Mouse (Mus musculus) brain, embryonic 18.5 days (tissue): ENCODE measurements around the gene Cdk5rap2.
A peak's percentile ranks its signal among the peaks of the same experiment; 100 is the strongest.

Experiments
- DNase-seq: peaks from one replicate; pipeline ENCODE4 v3.0.0-alpha.2; 2012; ENCODE audit warnings: low read depth, low spot score

Cdk5rap2 gene

DNA sequence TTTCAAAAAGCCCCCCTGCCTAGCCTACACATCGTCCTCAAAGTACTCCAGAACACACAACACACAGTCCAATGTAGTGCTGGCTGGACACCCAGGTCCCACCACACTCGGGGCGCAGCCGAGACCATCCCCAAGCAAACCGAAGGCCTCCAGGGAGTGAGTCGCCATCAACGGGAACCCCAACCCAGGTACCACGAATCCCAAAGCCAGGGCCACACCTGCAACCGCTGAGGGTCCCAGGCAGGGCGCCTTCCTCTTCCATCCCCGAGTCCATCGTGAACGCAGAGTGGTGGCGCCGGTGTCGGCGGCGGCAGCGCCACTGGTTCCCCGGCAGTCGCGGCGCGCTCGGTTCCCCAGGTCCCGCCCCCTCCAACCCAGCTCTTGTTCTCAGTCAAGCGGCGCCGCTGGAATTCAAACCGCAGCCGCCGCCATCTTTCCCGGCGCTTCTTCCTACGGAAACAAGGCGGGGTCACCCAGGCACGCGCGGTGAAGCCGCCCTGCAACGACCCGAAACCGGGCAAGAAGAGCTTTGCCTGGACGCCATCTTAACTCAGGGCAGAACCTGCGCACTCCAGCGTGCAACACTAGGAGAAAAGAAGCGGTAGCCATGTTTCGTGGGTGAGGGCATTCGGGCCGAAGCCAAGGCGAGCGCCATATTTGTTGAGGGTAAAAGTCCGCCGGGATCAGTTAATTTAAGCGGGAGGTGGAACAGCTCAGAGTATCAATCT lies at the start of gene Cdk5rap2:
Gene Cdk5rap2, minus strand, starts transcription at position 450 of the 728 bp plus-strand sequence.
- DNase-seq: peak; percentile 97

DNA sequence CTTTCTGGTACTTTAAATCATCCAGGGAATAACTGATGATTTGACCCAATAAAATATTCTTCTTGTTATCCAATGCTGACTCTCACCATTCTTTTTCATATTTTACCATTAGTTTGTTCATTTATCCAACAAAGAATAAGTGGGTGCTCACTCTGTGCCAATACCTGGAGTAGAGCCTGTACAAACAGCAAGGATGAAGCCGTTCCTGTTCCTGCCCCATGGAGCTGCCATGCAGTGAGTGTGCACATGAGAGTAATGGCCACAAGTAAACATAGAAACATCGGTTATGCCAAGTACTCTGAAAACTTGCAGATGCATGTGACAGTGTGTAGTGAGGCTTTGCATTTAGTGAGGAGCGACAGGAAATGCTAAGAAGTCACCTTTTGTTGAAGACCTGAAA lies 41.9 kb upstream of the Cdk5rap2 start:
- no peak for DNase-seq

DNA sequence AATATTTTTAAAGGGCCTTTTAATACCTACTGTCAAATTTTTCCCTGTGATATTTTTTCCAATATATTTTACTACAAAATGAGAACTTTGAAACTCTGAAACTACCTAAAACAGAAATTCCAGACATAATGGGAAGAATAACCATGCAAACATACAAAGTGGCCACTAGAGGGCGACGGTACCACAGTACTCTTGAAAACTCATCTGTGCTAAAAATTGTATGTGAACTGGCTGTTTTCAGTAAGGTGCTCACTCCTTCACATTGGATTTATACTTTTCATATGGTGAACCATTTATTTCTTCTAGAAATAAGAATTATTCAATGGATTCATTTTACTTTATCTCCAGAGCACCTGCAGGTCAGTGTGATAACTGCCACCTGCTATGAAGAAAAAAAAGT lies 41.5 kb upstream of the Cdk5rap2 start:
- DNase-seq: peak; percentile 34

DNA sequence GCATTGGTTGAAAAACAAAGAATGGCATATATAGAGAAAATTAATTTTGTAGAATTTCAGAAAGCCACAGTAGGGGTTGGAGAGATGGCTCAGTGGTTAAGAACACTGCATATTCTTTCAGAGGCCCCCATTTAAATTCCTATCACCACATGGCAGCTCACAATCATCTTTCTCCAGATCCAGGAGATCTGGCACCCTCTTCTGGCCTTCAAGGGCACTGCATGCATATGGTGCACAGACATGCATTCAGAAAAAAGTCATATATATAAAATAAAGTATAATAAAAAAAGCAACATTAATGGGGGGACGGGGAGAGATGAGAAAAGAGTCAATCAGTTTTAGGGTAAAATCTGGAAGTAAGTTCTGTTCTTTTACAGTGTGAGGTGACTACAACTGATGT lies 39.4 kb upstream of the Cdk5rap2 start:
- no peak for DNase-seq

DNA sequence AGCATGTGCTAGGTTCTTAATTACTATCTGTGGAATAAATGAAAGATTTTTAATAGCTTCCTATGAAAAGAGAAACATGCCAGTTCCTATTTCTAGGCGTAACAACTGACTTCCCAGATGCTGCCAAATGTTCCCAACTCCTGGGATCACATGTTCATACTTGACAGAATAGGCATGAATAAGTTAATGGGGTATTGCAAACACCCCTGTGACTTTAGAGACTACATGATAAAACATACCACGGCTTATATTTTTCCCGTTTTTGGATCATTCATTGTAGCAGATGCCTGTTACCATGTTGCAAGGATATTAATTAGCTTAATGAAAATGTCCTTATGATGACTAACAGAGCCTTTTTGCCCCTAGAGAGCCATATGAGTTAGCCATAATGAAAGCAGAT lies 36.5 kb upstream of the Cdk5rap2 start:
- DNase-seq: no peak

DNA sequence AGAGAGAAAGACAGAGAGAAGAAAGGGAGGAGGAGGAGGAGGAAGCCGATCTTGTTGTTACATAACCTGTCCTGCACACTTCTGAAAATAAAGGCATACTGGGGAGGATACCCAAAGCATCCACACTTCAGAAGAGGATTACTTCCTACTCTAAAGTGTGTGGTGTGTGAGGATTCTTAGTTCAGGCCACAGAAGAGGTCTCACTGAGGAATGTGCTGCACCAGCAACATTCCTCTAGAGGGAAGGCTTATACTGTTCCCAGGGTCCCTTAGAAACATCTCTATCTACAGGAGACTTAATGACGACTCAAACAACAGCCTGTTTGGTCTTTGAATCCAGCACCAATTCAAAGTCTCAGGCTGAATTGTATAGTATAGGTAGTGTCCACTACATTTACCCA lies 10.0 kb upstream of the Cdk5rap2 start:
- no peak for DNase-seq

DNA sequence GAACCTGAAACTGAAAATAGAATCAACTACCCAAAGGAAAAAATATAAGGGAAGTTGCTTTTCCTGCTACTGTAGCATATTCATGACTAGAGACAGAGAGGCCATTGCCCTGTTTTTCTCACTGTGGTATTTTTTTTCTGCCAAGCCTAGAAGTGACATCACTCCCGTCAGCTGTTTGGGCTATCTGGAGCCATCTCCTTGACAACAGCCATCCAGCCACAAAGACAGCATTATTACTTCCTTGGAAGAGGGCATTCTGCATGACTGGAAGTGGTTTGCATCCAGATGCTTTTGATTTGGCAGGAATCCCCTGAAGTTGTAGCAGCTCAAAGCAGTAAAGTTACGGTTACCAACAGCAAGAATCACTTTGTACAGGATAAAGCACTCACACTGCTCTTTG lies 1.9 kb upstream of the Cdk5rap2 start:
- no peak for DNase-seq

DNA sequence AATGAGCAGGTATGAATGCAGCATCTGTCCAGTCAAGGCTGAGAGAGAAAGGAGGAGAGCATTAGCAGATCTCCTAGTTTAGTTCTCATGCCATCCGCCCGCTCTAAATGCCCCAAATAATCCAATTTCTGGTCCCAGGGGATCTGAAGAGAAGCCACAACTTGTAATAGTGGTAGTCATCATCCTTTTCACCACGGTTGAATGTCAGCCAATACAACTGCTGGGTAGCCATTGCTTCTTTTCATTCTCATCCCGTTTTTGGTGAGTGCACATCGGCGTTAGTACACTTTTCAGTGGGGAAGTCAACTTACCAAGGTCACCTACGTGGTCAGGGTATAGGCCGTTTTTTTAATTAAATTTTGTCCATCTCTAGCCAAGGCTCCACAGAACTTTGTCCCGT lies 787 bp downstream of the Cdk5rap2 start:
- no peak for DNase-seq

DNA sequence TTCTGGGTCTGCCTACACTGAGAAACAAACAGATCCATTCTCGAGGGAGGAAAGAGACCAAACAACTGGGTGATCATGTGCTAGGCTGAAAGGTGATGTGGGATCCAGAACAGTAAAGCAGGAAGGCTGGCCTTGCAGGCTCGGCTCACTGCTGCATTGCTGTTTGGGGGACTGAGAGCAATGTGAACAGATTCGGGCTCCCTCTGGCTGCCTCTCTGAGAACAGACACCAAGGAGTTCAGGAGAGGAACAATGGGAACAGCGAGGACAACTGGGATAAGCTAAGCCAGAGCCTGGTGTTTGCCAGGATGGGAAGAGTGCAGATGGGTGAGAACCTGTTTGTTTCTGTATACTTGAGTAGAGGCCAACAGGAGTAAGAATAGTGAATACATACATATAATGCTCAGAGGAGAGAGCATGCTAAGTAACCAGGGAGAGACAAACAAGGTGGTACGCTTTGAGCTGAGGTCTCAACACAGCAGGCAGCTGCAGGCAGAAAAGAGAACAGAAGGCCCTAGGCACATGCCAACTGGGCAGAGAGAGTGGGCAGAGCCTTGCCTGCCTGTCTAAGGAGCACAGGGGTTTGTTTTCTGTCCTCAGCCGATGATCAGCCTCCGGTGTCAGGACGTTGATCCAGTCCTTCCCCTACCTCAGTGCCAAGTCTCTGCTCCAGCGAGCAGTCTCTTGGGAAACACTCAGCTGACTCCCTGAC lies 8.0 kb downstream of the Cdk5rap2 start:
- DNase-seq: peak; percentile 66

DNA sequence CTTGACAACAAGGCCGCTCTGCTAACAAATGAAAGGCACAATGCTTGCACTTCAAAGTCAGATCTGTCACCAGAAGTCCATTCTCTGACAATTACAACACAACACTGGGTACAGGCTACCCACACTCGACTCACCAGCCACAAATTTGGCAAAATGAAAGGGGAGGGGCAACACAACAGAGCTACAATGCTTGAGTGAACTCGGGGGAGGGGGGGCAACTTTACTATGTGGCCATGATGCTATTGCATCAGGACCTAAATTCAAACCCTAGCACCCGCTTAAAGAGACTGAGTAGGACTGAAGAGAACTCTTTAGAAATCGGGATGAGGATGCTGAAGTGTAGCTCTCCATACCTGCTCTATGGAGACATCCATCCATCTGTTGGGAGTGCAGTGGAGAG lies 10.8 kb downstream of the Cdk5rap2 start:
- no peak for DNase-seq

DNA sequence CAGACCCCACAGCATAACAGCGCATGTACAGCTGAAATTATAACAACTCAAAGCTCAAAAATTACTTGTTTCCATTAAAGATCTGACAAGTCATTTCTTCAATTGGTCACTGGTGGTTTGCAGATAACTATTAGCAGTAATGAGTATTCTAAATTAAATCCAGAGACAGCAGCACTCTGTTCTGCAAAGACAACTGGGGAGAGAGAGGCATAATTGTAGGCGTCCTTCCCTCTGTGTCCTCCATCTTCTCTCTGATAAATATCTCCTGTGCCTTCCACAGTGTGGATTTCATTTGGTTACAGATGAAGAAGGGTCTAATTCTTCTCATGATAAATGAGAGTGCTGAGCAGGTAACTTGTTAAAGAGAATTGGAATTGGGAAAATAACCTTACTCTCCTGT lies 11.2 kb downstream of the Cdk5rap2 start:
- no peak for DNase-seq

DNA sequence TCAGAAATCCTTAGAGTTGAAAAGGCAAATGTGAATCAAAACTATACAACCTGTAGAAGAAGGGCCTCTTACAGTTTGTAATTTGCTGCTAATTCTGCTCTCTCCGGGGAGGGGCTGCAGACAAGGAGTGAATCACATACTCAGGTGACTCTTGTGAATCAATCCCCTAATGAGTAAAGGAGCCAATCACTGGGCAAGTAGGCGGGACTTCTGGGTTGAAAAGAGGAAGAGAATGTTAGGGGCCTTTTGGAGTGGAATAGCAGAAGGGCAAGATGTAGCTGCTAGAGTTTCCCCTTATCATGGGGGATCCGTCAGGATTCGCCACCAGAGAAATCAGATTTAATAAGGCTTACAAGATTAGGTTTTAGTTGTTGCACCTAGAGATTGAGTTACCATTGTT lies 12.2 kb downstream of the Cdk5rap2 start:
- DNase-seq: no peak

DNA sequence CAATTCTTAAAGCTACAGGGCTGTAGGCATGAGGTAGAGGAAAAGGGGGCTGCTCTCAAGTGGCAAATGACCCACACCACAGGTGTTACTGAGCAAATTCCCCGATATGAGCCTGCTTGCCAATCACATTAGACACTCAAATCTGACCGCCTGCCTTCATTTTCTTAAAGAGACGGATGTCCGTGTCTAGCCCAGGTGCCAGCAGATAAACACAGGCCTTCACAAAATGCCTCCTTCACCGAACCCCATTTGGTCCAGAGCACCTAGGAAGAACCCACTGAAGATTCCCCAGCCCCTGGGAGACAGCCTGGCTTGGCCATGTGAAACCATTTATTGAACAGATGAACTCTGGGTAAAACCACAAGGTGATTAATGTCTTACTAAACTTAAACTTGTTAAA lies 13.5 kb downstream of the Cdk5rap2 start:
- no peak for DNase-seq

DNA sequence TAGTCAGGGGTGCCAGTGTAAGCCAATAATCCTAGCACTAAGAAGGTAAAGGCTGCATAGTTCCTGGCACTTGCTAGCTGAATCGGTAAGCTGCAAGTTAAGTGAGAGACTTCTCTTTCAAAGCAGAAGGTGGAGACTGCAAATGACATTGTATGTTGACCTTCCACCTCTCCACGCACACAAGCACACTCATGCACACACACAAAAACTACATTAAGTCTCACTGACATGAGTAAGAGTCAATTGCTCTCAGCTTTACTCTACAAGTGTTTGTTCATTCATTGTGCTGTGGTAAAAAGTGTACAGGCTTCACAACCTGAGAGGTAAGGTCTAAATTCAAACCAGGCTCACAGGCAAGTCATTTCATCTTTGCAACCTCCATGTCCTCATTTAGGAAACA lies 15.5 kb downstream of the Cdk5rap2 start:
- DNase-seq: no peak

DNA sequence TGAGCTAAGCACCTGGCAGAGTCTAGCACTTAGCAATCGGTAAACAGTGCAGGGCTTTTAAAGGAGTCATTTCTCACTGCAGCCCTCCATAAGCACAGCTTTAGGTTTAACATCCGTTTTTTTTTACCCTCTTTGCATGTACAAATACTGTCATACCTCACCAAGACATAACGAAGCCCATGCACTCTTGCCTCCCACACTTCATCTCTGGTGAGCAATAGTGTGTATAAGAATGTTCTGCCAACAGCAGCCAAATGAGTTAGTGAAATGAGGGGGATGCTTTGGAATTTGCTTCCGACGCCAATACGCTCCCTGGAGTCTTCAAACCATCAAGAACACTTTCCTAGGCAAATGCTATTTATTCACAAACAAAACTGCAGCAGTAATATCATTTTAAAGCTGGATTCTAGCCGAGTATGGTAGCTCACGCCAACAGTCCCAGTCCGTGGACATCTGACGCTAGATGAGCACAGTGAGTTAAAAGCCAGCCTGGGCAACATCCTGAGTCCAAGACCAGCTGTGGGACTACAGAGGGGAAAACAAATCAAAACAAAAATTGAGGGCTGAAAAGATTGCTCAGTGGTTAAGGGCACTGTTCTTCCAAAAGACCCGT lies 18.4 kb downstream of the Cdk5rap2 start:
- no peak for DNase-seq

DNA sequence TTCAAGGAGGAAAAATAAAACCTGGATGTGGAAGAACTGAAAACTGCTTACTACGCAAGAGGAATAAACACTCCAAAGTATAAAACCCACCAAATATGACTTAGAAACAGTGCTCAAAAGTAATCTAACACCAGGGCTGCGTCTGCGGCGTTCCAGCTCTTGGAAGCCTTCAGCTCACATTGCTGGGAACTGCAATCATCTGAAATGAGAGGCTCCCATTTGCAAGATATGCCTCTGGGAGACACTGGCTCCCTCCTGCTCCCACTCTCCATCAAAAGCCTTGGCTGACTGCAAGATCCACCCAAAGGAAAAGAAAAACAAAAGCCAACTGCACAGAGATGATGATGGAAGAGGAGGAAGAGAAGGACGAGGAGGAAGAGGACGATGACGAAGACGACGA lies 19.2 kb downstream of the Cdk5rap2 start:
- DNase-seq: no peak

DNA sequence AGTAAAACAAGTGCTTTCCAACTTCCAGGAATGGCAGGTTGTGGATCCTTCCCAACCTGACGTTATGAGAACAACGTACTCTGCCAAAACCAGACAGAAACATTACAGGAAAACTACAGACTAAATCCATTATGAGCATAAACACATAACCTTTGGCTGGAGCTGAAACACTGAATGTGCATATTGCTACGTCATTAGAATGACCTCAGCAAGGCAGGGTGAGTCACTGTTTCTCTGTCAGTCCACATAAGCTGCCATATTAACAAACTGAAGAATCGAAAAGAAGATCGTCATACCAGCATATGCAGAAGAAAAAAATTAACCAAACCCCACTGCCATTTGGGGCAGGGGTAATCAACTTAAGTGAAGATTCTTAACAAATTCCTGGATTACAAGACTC lies 24.0 kb downstream of the Cdk5rap2 start:
- no peak for DNase-seq

DNA sequence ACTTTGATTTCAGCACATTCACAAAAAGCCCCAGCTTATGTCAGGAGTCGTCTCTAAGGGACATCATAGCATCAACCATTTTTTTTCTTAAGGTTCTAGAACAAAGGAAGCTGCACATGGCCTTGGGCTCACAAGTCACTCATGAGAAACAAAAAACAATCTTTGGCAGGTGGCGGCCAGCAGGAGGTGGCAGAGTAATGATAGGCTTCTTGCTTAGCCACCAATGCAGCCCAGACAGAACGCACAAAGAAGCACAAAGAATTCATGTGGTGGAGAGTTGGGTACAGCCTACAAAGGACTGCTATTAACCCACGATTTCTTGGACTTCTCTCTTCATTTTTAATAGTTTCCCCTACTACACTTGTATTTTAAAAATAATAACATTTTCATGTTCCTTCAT lies 32.9 kb downstream of the Cdk5rap2 start:
- DNase-seq: no peak

DNA sequence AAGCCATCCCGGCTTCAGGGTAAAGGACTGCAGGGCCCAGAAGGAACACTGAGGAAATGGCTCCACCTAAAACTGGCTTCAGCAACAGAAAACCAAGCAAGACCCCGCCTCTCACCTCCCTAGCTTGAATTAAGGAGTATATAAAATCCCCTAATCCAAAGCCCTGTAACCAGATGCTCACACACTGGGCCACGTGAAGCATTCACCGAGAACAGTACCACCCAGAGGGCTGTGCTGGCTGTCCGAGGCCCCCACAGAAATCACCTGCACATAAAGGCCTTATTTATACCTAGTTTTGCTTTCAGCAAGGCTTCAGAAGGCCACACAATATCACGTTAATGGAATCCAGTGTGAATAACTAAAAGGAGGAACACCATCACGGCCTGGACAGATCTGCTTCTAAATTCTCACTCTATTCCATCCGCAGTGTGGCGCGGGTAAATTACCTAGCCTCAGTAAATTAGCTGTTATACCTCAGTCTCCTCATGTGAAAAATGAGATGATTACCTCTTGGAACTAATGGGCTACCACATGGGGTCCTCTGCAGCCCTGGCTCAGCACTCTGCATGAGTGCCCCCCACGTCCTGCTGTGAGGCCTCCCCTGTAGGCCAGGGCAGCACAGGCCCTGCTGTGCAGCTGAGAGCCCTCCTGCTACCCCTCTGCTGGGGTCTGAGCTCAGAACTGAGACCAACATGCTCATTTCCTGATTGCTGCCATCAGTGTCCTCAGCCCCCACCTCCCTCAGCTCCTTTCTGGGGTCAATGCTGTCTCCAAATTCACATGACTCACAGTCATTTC lies 45.0 kb downstream of the Cdk5rap2 start:
- DNase-seq: no peak

DNA sequence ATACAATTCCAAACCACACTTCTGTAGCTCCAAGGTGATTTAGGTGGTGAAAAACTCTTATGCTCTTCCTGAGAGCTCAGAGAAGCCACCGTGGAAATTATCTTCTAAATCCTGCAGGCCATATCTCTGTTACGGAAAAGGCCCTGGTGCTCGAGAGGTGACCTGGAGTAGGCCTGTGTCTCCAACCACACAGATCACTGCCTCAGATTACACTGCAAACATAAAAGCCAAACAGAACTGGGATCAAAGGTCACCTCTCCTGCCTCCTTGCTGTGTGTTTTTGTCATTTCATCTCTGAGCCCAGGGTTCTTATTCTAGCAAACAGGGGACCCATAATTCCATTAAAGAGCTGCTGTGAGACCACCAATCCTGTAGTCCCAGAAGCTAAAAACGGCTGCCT lies 48.9 kb downstream of the Cdk5rap2 start:
- DNase-seq: no peak

DNA sequence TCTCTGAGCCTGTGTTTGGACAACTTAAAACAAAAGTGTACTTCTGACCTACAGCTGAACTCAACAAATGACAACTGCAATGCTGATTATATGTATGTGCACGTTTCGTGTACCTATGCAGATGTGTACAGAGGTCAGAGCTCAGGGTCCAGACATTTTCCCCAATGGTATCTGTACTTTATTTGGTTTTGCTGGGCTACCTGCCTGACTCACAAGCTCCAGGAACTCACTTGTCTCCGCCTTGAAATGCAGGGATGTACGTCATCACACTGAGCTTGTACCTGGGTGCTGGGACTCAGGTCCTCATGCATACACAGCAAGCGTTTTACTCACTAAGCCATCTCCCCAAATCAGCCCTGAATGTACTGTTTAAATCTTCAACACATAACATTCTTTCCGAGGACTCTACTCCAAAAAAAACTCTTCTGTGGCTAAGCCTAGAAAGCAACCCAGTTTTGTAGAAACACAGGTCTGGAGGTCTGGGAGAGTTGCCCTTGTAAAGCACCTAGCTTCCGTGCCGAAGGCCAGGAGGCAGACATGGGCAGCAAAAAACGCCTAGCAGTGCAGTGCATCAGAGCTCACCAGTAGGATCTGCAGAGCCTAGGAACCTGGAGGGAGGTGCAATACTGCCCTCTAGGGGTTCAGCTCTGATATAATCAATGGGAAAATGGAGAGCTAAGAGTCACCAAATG lies 54.4 kb downstream of the Cdk5rap2 start:
- peak; percentile 60 for DNase-seq

DNA sequence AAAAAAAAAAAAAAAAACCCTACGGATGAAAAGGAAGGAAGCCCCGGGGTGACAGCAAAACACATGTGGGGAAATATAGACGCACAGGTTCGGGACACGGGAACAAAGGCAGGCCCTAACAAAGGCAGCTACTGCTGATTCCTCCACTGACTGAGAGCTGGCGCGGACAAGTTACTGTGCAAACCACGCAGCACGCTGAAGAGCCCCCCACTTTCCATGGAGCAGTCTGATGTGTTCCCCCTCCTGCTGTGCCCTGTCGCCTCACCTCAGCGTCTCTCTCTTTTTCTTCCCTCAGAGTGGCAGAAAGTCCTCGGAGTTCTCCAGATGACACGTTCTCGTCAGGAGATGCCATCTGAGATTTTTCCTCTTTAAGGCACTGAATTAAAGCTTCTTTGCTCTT lies 55.8 kb downstream of the Cdk5rap2 start:
- no peak for DNase-seq
